Mouse (Mus musculus): ENCODE data around the gene Fam214b. TPM values are rescaled to one million over a fixed set of nuclear protein-coding genes. Genes with fewer than 3 reads are reported as not detected.

Gene Fam214b
- total RNA-seq, 1 experiment: 11.9 TPM

GRCm38 (mm10) chr4:43033481-43033880 lies 12.5 kb downstream of the Fam214b start:
- no peak overlapping the region for H3K27ac ChIP-seq (ENCODE audit: insufficient read depth, low read depth, low read length, poor library complexity, severe bottlenecking)
- peaks cover 0 to 3% of the 10 kb centered on the region in 2 experiments; a peak in 1 of 4 replicates for H3K4me1 ChIP-seq (ENCODE audit: control insufficient read depth in 2 of 2, insufficient read depth in 2 of 2, low read length in 2 of 2, poor library complexity in 1 of 2)
- TF ChIP-seq HCFC1 (IDR thresholded peaks at IDR 0.05; ENCODE audit: borderline replicate concordance, insufficient read depth, low read length) (no peak), CHD2 (IDR thresholded peaks at IDR 0.05; ENCODE audit: low read depth, low read length) (no peak), MAFK (IDR thresholded peaks at IDR 0.05; ENCODE audit: insufficient read depth, low read depth, low read length) (no peak), ZC3H11A (IDR thresholded peaks at IDR 0.05; ENCODE audit: borderline replicate concordance, low read depth, low read length) (no peak), ZNF384 (IDR thresholded peaks at IDR 0.05; ENCODE audit: low read depth, low read length) (no peak)
- in situ Hi-C loops (cut with MboI; ENCODE audit: low sequenced_read_pairs in 2 of 2, unreplicated experiment in 2 of 2): no loop called here
- DNase-seq (ENCODE audit: low read depth, low spot score): no peak
- H3K4me3 ChIP-seq (ENCODE audit: insufficient read depth in 1 of 2, low read depth in 1 of 2, low read length in 2 of 2, poor library complexity in 1 of 2, severe bottlenecking in 1 of 2): no peak overlapping the region
- peaks cover 11% of the 10 kb centered on the region for H3K36me3 ChIP-seq (ENCODE audit: control insufficient read depth, insufficient read depth, low read length, poor library complexity, severe bottlenecking)
- H3K9ac ChIP-seq (ENCODE audit: insufficient read depth, low read depth, low read length, poor library complexity, severe bottlenecking): no peak overlapping the region; the same call in 1 of the 2 replicates
- no peaks in the 10 kb centered on the region for H3K9me3 ChIP-seq (ENCODE audit: control insufficient read depth, insufficient read depth, low read depth, low read length)

- Histone ChIP-seq H3K36me3 (ENCODE audit: control insufficient read depth, insufficient read depth, low read length, poor library complexity, severe bottlenecking) (peaks cover 14% of the 10 kb centered on the region), H3K4me3 (ENCODE audit: insufficient read depth in 1 of 2, low read depth in 1 of 2, low read length in 2 of 2, poor library complexity in 1 of 2, severe bottlenecking in 1 of 2) (no peak overlapping the region), H3K4me1 (ENCODE audit: control insufficient read depth in 2 of 2, insufficient read depth in 2 of 2, low read length in 2 of 2, poor library complexity in 1 of 2) (peaks cover 0 to 3% of the 10 kb centered on the region in 2 experiments; a peak in 1 of 4 replicates), H3K9ac (ENCODE audit: insufficient read depth, low read depth, low read length, poor library complexity, severe bottlenecking) (no peak overlapping the region), H3K9me3 (ENCODE audit: control insufficient read depth, insufficient read depth, low read depth, low read length) (no peaks in the 10 kb centered on the region), H3K27ac (ENCODE audit: insufficient read depth, low read depth, low read length, poor library complexity, severe bottlenecking) (no peak overlapping the region)
- no peak for TF ChIP-seq ZC3H11A (IDR thresholded peaks at IDR 0.05; ENCODE audit: borderline replicate concordance, low read depth, low read length)
- no peak for TF ChIP-seq CHD2 (IDR thresholded peaks at IDR 0.05; ENCODE audit: low read depth, low read length)
- no peak for TF ChIP-seq HCFC1 (IDR thresholded peaks at IDR 0.05; ENCODE audit: borderline replicate concordance, insufficient read depth, low read length)
- no peak for TF ChIP-seq MAFK (IDR thresholded peaks at IDR 0.05; ENCODE audit: insufficient read depth, low read depth, low read length)
- TF ChIP-seq ZNF384 (IDR thresholded peaks at IDR 0.05; ENCODE audit: low read depth, low read length): no peak
- no peak for DNase-seq (ENCODE audit: low read depth, low spot score)
- in situ Hi-C loops (cut with MboI; ENCODE audit: low sequenced_read_pairs in 2 of 2, unreplicated experiment in 2 of 2): no loop called here
Measured at GRCm38 (mm10) chr4:43032501-43032900, 13.5 kb downstream of the Fam214b start.

GRCm38 (mm10) chr4:43031237-43031995 lies 14.6 kb downstream of the Fam214b start, which contains the start of gene Stoml2:
Gene Stoml2 (minus strand): TSS chr4:43031710.
- Histone ChIP-seq H3K4me3 (ENCODE audit: insufficient read depth in 1 of 2, low read depth in 1 of 2, low read length in 2 of 2, poor library complexity in 1 of 2, severe bottlenecking in 1 of 2) (peak within 1 kb of the TSS; percentile 85), H3K4me1 (ENCODE audit: control insufficient read depth in 2 of 2, insufficient read depth in 2 of 2, low read length in 2 of 2, poor library complexity in 1 of 2) (peaks cover 0 to 3% of the 10 kb centered on the region in 2 experiments; a peak in 1 of 4 replicates), H3K36me3 (ENCODE audit: control insufficient read depth, insufficient read depth, low read length, poor library complexity, severe bottlenecking) (peaks cover 14% of the 10 kb centered on the region), H3K9me3 (ENCODE audit: control insufficient read depth, insufficient read depth, low read depth, low read length) (no peaks in the 10 kb centered on the region), H3K27ac (ENCODE audit: insufficient read depth, low read depth, low read length, poor library complexity, severe bottlenecking) (peak within 1 kb of the TSS; percentile 68), H3K9ac (ENCODE audit: insufficient read depth, low read depth, low read length, poor library complexity, severe bottlenecking) (peak within 1 kb of the TSS; percentile 94)
- peak; percentile 89 for DNase-seq (ENCODE audit: low read depth, low spot score)
- in situ Hi-C loops (cut with MboI; ENCODE audit: low sequenced_read_pairs in 2 of 2, unreplicated experiment in 2 of 2): no loop called here
- no peak for TF ChIP-seq CHD2 (IDR thresholded peaks at IDR 0.05; ENCODE audit: low read depth, low read length)
- TF ChIP-seq ZC3H11A (IDR thresholded peaks at IDR 0.05; ENCODE audit: borderline replicate concordance, low read depth, low read length): no peak
- peak; percentile 87; the same call in 1 of the 2 replicates for TF ChIP-seq HCFC1 (IDR thresholded peaks at IDR 0.05; ENCODE audit: borderline replicate concordance, insufficient read depth, low read length)
- TF ChIP-seq MAFK (IDR thresholded peaks at IDR 0.05; ENCODE audit: insufficient read depth, low read depth, low read length): no peak
- 0 out of 2 replicates have a peak, but pooled peaks have one; percentile 22 for TF ChIP-seq ZNF384 (IDR thresholded peaks at IDR 0.05; ENCODE audit: low read depth, low read length)

GRCm38 (mm10) chr4:43030780-43031230 lies 15.2 kb downstream of the Fam214b start:
- H3K27ac ChIP-seq (ENCODE audit: insufficient read depth, low read depth, low read length, poor library complexity, severe bottlenecking): peak overlapping the region; percentile 68
- peaks cover 14% of the 10 kb centered on the region for H3K36me3 ChIP-seq (ENCODE audit: control insufficient read depth, insufficient read depth, low read length, poor library complexity, severe bottlenecking)
- peaks cover 0 to 3% of the 10 kb centered on the region in 2 experiments; a peak in 1 of 4 replicates for H3K4me1 ChIP-seq (ENCODE audit: control insufficient read depth in 2 of 2, insufficient read depth in 2 of 2, low read length in 2 of 2, poor library complexity in 1 of 2)
- DNase-seq (ENCODE audit: low read depth, low spot score): no peak
- no peaks in the 10 kb centered on the region for H3K9me3 ChIP-seq (ENCODE audit: control insufficient read depth, insufficient read depth, low read depth, low read length)
- peak overlapping the region; percentile 94 for H3K9ac ChIP-seq (ENCODE audit: insufficient read depth, low read depth, low read length, poor library complexity, severe bottlenecking)
- peak overlapping the region; percentile 85 for H3K4me3 ChIP-seq (ENCODE audit: insufficient read depth in 1 of 2, low read depth in 1 of 2, low read length in 2 of 2, poor library complexity in 1 of 2, severe bottlenecking in 1 of 2)
- no peak for TF ChIP-seq HCFC1 (IDR thresholded peaks at IDR 0.05; ENCODE audit: borderline replicate concordance, insufficient read depth, low read length)
- TF ChIP-seq CHD2 (IDR thresholded peaks at IDR 0.05; ENCODE audit: low read depth, low read length): no peak
- TF ChIP-seq ZC3H11A (IDR thresholded peaks at IDR 0.05; ENCODE audit: borderline replicate concordance, low read depth, low read length): no peak
- TF ChIP-seq ZNF384 (IDR thresholded peaks at IDR 0.05; ENCODE audit: low read depth, low read length): no peak
- TF ChIP-seq MAFK (IDR thresholded peaks at IDR 0.05; ENCODE audit: insufficient read depth, low read depth, low read length): no peak
- in situ Hi-C loops (cut with MboI; ENCODE audit: low sequenced_read_pairs in 2 of 2, unreplicated experiment in 2 of 2): no loop called here
